ENCODE assay signal across 7 mouse cellular contexts in genomic region chr8:9978475-9979230, GRCm38 (mm10). TPM values are rescaled to one million over a fixed set of nuclear protein-coding genes. Genes with fewer than 3 reads are reported as not detected.
DNase-seq lines count a peak whose midpoint lies in the region; ATAC-seq lines count a peak whose summit lies in the region.

No protein-coding gene starts in this region.

- H3K36me3 ChIP-seq in heart, embryonic 14.5 days (ENCODE audit: control insufficient read depth, insufficient read depth, low read length), result peaks cover 14% of the 10 kb centered on the region
- no peaks in the 10 kb centered on the region for H3K36me3 ChIP-seq in liver, embryonic 11.5 days (ENCODE audit: control insufficient read depth, insufficient read depth, low read length)

- no peak for ATAC-seq in heart, embryonic 14.5 days (ENCODE audit: insufficient number of reproducible peaks, insufficient read depth, low FRiP score, low read depth)
- no peak for ATAC-seq in liver, embryonic 11.5 days (replicated peaks; ENCODE audit: low FRiP score)

- peak overlapping the region; percentile 89 for H3K4me2 ChIP-seq in heart, embryonic 14.5 days (ENCODE audit: low read length)
- peak overlapping the region; percentile 92 for H3K4me2 ChIP-seq in liver, embryonic 11.5 days

- H3K4me3 ChIP-seq in heart, embryonic 14.5 days (ENCODE audit: control insufficient read depth in 1 of 2, insufficient read depth in 1 of 2, low read depth in 1 of 2, low read length in 2 of 2), result peak overlapping the region; percentile 75 to 85
- peak overlapping the region; percentile 87 for H3K4me3 ChIP-seq in liver, embryonic 11.5 days (ENCODE audit: low read depth, low read length)

- H3K27me3 ChIP-seq in heart, embryonic 14.5 days (ENCODE audit: control insufficient read depth, insufficient read depth, low read length), result no peaks in the 10 kb centered on the region
- H3K27me3 ChIP-seq in liver, embryonic 11.5 days (replicated peaks; ENCODE audit: control insufficient read depth, insufficient read depth, low read length), result no peaks in the 10 kb centered on the region

- H3K9ac ChIP-seq in heart, embryonic 14.5 days (ENCODE audit: low read length), result peak overlapping the region; percentile 90
- H3K9ac ChIP-seq in liver, embryonic 11.5 days (ENCODE audit: low read depth, low read length), result peak overlapping the region; percentile 88

- H3K27ac ChIP-seq in heart, embryonic 14.5 days (replicated peaks in 1 of 2; ENCODE audit: control insufficient read depth in 1 of 2, insufficient read depth in 1 of 2, low read depth in 2 of 2, low read length in 2 of 2), result no peak overlapping the region
- no peak overlapping the region for H3K27ac ChIP-seq in liver, embryonic 11.5 days (ENCODE audit: low read depth, low read length)

- WGBS in heart, embryonic 14.5 days, result 41% methylated on average over 18 of the region's 18 CpGs
- WGBS in liver, embryonic 11.5 days, result 47% methylated on average over 18 of the region's 18 CpGs

- peak; percentile 1 for DNase-seq in retina, postnatal 1 day
- no peak for DNase-seq in retina, embryonic 14.5 days (ENCODE audit: low spot score)
- DNase-seq in cerebellum, postnatal 10 days, result peak; percentile 68 to 75
- no peak for DNase-seq in liver, embryonic 11.5 days (ENCODE audit: low spot score)
- peak; percentile 5 for DNase-seq in yolk sac, embryonic 10.5 days (ENCODE audit: low spot score)
- DNase-seq in ovary, adult 18-20 months (ENCODE audit: low spot score), result no peak

- H3K9me3 ChIP-seq in heart, embryonic 14.5 days (ENCODE audit: control insufficient read depth, low read length), result no peaks in the 10 kb centered on the region
- H3K9me3 ChIP-seq in liver, embryonic 11.5 days (ENCODE audit: control insufficient read depth, low read length), result no peaks in the 10 kb centered on the region

- peaks cover 7 to 30% of the 10 kb centered on the region in 2 experiments for H3K4me1 ChIP-seq in heart, embryonic 14.5 days (ENCODE audit: control insufficient read depth in 2 of 2, insufficient read depth in 2 of 2, low read length in 2 of 2)
- peaks cover 16% of the 10 kb centered on the region for H3K4me1 ChIP-seq in liver, embryonic 11.5 days (replicated peaks; ENCODE audit: control insufficient read depth, insufficient read depth, low read length)

RNA-seq across cellular contexts. Expression of gene Abhd13, which starts 1.1 kb away (rescaled TPM):
- 17.6 and 17.8 TPM in 2 replicates for polyA plus RNA-seq in heart, embryonic 14.5 days (2014; fragmentation: Nextera tagmentation; extraction: Ambion mirVana)
- 10.9 and 12.8 TPM in 2 replicates for polyA plus RNA-seq in liver, embryonic 11.5 days (2014; fragmentation: Nextera tagmentation; extraction: Ambion mirVana)

RNA-seq across cellular contexts. Expression of gene Lig4, which starts 1.2 kb away (rescaled TPM):
- polyA plus RNA-seq in heart, embryonic 14.5 days (2014; fragmentation: Nextera tagmentation; extraction: Ambion mirVana), result 4.2 and 5.3 TPM in 2 replicates
- polyA plus RNA-seq in liver, embryonic 11.5 days (2014; fragmentation: Nextera tagmentation; extraction: Ambion mirVana), result 3.6 and 3.7 TPM in 2 replicates

RNA-seq across cellular contexts. Expression of gene Tnfsf13b, which starts 27.6 kb away (rescaled TPM):
- 0.24 and 1.0 TPM in 2 replicates for polyA plus RNA-seq in heart, embryonic 14.5 days (2014; fragmentation: Nextera tagmentation; extraction: Ambion mirVana)
- polyA plus RNA-seq in liver, embryonic 11.5 days (2014; fragmentation: Nextera tagmentation; extraction: Ambion mirVana), result 0.25 and 0.30 TPM in 2 replicates

Comparison
In these comparisons a context has a peak if more than half of its experiments do, and no peak if none do; other contexts are left out.
1. DNase-seq: peak in retina, postnatal 1 day (single experiment), cerebellum, postnatal 10 days (2 of 2) and yolk sac, embryonic 10.5 days (single experiment); none in retina, embryonic 14.5 days (single experiment), liver, embryonic 11.5 days (single experiment) and ovary, adult 18-20 months (single experiment).